Mouse (Mus musculus): ENCODE data around the gene Mrps15.

Mrps15 gene

DNA sequence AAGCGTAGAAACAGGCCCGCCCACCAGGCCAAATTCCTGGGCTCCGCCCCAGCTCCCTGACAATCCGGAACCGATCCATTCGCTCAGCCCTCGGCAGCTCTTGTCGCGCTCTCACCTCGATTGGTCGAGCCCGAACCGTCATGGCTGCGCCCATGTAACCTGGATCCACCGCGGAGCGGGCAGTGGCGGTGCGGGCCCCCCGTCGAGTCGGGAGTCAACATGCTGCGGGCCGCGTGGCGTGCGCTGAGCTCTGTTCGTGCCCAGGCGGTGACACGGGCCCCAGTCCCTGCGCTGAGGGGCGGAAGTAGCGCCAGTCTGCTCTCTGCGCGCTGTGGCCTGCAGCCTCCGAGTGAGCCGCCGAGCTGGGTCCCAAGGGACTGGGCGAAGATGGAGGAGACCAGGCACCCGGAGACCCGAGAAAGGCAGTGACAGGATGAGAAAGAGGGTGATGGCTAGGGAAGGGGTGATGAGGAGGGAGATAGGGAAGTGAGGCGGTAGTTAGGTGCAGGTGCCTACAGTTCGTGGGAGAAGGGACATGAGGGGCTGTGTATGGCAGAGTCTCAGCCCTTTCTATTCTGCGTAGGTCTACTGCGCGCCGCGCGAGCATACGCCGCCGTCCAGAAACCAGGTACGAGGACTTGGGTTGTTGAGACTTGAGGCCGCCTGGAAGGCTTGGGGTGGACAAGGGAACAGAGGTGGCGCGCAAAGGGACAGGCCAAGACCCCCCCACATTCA, at the start of gene Mrps15:
TSS of gene Mrps15 (plus strand) at position 75 of the 735 bp plus-strand sequence.
- peak; percentile 89 for DNase-seq (ENCODE audit: low spot score)

DNA sequence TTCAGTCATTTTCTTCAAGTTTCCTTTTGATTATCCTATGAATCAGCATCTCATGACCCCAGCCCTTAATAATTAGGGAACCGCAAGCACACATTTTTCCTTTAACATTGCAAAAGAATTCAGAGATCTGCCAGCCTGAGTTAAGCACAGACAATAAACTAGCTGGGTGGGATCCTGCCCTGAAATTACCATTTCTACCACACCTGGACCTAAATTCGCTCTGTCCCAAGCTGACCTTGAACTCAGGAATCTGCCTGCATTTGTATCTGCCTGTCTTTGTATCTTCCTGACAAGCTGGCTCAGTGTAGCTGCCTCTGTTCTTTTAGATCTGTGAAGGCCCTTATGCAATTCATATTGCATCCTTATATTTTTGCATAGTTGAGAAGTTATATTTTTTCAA, 48.9 kb upstream of the Mrps15 start:
- no peak for DNase-seq (ENCODE audit: low spot score)

DNA sequence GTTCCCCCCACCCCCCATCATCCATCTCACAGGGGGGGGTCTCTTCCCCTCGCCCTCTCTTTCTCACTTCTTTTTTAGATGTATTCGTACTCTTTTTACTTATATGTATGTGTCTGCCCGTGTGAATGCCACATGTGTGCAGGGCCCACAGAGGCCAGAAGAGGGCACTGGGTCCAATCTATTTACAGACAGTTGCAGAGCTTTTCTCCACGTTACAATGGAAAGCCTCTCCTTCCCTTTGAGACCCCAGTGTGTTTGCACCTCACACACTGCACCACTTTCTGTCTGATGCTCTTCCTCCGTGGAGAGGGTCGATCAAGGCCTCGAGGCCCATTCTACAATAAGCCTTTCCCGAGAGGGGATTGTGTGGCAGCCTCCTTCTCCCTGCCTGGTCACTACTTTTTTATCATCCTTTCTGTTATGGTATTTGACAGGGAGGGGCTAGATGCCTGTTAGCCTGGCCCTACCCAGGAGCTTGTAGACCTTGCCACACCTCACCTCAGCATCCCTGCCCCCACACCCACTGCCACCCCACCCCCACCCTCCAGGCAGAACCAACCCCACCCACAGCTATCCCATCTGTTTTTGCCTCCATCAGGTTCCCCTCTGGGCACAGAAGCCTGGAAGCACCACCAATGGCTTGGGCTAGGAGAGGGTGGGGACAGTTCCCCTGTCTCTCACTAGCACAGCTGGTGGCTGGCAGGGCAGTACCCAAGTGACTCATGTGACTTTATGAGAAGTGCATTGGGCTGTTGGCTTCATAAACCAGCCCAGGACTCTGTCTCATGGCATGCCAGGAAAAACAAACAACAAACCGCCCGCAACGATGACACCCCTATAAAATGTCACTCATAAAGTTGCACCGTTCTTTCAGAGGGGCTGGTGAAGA, 45.2 kb upstream of the Mrps15 start:
- no peak for DNase-seq (ENCODE audit: low spot score)

- DNase-seq (ENCODE audit: low spot score): no peak
Measured at GRCm38 (mm10) chr4:126017676-126018332, 28.9 kb upstream of the Mrps15 start.

- DNase-seq (ENCODE audit: low spot score): no peak
Measured at GRCm38 (mm10) chr4:126018966-126019538, 27.7 kb upstream of the Mrps15 start.

DNA sequence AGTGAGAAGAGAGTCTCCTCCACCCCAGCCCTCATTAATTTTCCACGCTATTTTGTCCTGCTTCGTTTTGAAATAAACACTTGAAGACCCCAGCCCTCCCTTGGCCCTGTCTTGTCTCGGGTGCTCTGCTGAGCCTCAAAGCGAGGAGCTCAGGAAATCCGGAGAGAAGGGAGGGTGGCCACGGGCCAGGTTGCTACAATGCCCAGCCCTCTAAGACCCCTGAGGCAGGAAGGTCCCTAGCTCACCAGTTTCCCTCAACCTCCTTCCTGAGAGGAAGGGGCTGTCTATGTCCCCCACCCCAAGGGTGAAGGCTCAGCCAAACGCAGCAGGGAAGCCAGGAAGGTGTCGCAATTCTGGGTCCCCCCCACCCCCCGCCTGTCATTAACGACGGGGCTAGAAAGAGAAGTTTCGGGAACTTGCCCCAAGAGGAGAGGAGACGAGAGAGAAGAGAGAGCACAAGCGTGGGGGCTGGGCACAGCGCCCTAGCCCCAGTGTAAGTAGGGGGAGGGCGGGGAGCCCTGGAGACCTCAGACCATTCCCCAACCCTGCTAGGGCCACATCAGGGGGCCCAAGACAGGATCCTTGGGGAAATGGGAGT, 22.3 kb upstream of the Mrps15 start, which contains the start of gene Csf3r:
TSS of gene Csf3r (plus strand) at position 248 of the 598 bp plus-strand sequence.
- no peak for DNase-seq (ENCODE audit: low spot score)

- no peak for DNase-seq (ENCODE audit: low spot score)
Measured at GRCm38 (mm10) chr4:126025801-126026200, 20.9 kb upstream of the Mrps15 start.

DNA sequence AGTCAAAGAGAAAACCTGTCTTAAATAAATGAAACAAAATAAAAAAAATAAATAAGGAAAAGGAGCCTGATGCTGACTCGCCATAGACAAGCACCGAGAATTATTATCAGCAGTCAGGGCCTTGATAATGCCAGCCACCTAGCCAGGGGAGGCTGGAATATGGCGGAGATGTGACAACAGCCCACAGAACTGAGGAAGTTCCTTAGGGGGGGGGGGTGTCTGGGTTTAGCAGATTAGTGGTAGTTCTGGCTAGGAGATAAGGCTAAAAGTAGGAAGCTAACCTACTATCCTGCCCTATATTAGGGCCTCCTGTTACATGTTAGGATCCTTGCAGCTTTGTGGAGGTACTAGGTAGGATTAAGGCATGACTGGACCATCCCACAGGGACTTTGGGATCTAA, 18.7 kb upstream of the Mrps15 start:
- DNase-seq (ENCODE audit: low spot score): no peak

DNA sequence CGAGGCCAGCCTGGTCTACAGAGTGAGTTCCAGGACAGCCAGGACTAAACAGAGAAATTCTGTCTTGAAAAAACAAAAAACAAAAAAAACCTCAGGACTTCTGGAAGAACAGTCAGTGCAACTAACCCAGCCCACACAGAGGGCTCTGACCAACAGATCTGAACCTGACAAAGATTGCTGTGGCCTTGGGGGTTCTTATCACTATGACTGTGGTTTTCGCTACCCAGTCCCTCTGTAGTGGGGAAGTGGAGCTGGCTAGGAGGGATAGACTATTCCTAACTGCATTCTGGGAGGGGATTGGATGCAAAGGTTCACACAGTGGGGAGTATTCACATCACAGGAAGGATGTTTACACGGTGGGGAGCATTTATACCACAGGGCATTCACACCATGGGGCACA, 17.7 kb upstream of the Mrps15 start:
- DNase-seq (ENCODE audit: low spot score): no peak

DNA sequence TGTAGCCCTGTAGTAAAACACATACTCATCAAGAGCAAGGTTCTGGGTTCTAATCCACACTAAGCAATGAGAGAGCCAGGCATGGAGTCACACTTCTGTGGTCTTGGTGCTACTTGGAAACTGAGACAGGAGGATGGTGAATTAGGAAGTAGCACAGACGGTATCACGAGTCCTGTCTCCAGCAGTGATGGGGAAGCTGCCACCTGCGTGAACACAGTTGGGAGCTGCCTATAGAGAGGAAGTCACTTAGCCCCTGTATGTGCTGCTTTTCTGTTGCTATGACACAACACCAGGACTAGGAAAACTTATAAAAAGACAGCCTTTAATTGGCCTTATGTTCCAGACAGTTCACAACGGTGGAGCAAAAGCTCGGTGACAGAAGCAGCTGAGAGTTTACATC, 16.0 kb upstream of the Mrps15 start:
- no peak for DNase-seq (ENCODE audit: low spot score)

DNA sequence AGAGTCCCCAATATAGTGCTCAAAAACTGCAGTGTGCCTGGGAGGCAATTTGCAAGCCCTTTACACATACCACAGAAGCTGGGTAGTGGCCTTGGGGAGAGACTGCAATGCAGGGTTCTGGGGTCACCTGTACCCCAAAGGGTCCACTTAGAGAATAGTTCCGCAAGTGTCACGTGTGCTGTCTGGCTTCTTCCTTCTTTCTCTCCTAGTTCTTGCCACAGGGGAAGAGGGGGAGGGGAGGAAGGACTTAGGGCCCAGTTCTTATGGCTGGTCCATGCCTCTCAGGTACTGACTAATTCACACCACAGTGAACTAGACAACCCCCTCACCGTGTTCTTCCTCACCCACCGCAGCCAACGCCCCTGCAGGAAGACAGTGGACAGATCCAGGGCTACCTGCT, 11.3 kb upstream of the Mrps15 start:
- DNase-seq (ENCODE audit: low spot score): no peak

- no peak for DNase-seq (ENCODE audit: low spot score)
Measured at GRCm38 (mm10) chr4:126051617-126052016, 4.9 kb downstream of the Mrps15 start.

- DNase-seq (ENCODE audit: low spot score): no peak
Measured at GRCm38 (mm10) chr4:126057207-126058133, 10.7 kb downstream of the Mrps15 start.

DNA sequence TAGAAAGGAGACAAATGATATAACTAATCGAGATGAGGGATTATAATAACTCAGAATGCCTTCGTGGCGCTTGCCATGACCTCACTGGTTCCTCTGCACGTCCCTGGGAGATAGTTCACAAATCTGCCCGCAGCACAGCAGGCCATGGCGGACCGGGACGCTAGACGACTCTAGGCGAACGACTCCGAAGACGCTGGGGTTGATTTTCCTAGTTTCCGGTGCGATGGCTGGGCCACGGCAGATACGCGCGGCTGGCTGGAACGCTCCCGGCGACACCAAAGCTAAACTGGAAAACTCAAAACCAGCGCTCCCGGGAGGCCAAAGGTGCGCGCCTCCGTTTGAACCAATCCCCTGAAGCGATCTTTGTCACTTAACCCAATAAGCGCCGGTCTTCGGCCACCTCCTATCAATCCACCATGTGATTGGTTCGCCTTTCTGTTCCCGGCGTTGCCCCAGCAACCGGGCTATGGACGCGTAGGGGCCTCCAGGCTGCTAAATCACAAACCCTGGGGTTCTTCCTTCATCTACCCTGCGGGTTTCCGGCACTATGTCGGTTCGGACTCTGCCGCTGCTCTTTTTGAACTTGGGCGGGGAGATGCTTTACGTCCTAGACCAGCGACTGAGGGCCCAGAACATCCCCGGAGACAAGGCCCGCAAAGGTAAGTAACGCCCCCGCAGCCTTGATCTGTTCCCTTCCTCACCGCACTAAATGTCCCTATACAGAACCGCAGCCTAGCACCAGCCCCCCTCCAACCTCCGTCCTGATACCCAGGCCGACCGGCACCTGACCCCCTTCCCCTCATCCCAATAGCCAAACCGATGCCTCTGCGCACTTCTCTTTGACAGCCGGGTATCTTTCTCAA, 11.6 kb downstream of the Mrps15 start, which contains the start of gene Oscp1:
TSS of gene Oscp1 (plus strand) at position 432 of the 863 bp plus-strand sequence.
- peak; percentile 89 for DNase-seq (ENCODE audit: low spot score)

- DNase-seq (ENCODE audit: low spot score): no peak
Measured at GRCm38 (mm10) chr4:126058997-126059362, 12.3 kb downstream of the Mrps15 start.

GRCm38 (mm10) chr4:126062856-126063255, 16.1 kb downstream of the Mrps15 start:
- DNase-seq (ENCODE audit: low spot score): no peak

- DNase-seq (ENCODE audit: low spot score): no peak
Measured at GRCm38 (mm10) chr4:126065241-126065640, 18.5 kb downstream of the Mrps15 start.

DNA sequence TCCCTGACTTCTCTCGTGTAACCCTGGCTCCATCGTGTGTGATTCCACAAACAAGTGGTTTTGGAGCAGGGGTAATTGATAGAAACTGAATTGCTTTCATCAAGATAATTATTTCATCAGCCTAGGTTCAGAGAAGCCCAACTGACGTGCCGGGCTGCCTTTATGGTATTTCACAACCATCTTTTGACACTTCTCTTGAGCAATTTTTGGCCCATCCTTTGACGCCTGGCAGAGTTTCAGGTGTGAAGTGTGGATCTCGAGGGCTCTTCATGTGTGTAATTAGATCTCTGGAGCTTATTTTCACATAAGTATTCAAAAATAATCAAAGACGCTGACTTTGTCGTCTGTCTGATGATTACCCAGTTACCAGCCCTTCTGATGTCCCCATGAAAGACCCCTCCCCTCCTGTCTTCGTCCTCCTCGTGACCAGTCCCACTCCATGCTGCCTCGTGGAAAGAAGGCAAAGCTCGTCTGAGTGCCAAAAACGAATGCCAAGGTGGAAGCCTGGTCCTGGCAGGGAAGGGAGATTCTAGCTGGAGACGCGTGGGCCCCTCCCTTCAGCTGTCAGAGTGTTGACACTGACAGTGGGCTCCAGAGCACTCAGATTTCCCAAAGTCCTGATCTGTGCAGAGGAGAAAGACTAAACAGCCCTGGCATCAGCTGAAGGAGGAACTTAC, 20.8 kb downstream of the Mrps15 start:
- peak; percentile 23 for DNase-seq (ENCODE audit: low spot score)

DNA sequence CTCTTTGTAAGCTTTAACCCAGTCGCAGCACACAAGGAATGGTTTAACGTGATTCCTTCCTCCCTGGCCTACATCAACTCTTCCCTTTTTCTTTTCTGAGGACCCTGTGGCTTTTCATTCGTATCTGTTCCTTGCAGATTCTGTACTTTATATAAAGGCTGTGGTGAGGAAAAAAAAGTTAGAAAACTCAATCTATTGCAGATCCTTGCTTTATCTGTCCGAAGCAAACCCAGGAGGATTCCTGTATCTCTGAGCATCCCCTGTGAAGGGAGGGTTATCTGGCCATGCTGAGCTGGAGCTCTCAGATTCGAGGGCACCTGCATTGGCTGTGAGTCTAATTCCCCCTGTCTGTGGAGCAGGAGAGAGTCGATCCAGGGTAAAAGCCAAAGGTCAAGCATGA, 22.1 kb downstream of the Mrps15 start:
- no peak for DNase-seq (ENCODE audit: low spot score)

All from urinary bladder, postnatal 14 days (tissue).